Mouse (Mus musculus): Measurements from ENCODE around the gene Krtap15. TPM values are rescaled to one million over a fixed set of nuclear protein-coding genes. Genes with fewer than 3 reads are reported as not detected.

Gene Krtap15
- polyA plus RNA-seq, 1 experiment, result not detected

- WGBS, result 94% methylated on average over 2 of the region's 2 CpGs
- Histone ChIP-seq H3K4me1 (replicated peaks; ENCODE audit: control insufficient read depth, insufficient read depth, low read length) (no peaks in the 10 kb centered on the region), H3K4me3 (ENCODE audit: control insufficient read depth, insufficient read depth, low read length) (no peak within 1 kb of the TSS), H3K27ac (ENCODE audit: control insufficient read depth, insufficient read depth, low read length) (no peak within 1 kb of the TSS), H3K36me3 (ENCODE audit: control insufficient read depth, insufficient read depth, low read length) (no peaks in the 10 kb centered on the region), H3K27me3 (ENCODE audit: control insufficient read depth, insufficient read depth, low read length) (no peaks in the 10 kb centered on the region)
- TF ChIP-seq CTCF (IDR thresholded peaks at IDR 0.05; ENCODE audit: borderline replicate concordance, control insufficient read depth, extremely low read depth, insufficient read depth, low read length, poor library complexity), result no peak
- TF ChIP-seq POLR2A (IDR thresholded peaks at IDR 0.05; ENCODE audit: control insufficient read depth, extremely low read depth, insufficient read depth, low read length, poor library complexity), result no peak
- no peak for DNase-seq
These were observed 57.9 kb downstream of the Krtap15 start, which contains the start of gene Krtap19-3 for GRCm38 (mm10) chr16:88877938-88878337. Gene Krtap19-3 (minus strand): TSS chr16:88878038.

Other genes with a start within 250 kb of the Krtap15 start
- not detected in 2 replicates for gene Krtap24-1, start 207.9 kb upstream of the Krtap15 start, polyA plus RNA-seq (2012; rRNA removed)
- gene 2310079G19Rik, start 192.5 kb upstream of the Krtap15 start, polyA plus RNA-seq (2012; rRNA removed), result 0.31 TPM in 1 of 2 replicates, not detected in the other
- not detected in 2 replicates for gene Krtap26-1, start 172.4 kb upstream of the Krtap15 start, polyA plus RNA-seq (2012; rRNA removed)
- not detected in 2 replicates for gene Krtap27-1, start 148.5 kb upstream of the Krtap15 start, polyA plus RNA-seq (2012; rRNA removed)
- gene 2310061N02Rik, start 112.3 kb upstream of the Krtap15 start, polyA plus RNA-seq (2012; rRNA removed), result not detected in 2 replicates
- gene Krtap13-1, start 91.4 kb upstream of the Krtap15 start, polyA plus RNA-seq (2012; rRNA removed), result not detected in 2 replicates
- gene Krtap13, start 68.6 kb upstream of the Krtap15 start, polyA plus RNA-seq (2012; rRNA removed), result not detected in 2 replicates
- not detected in 2 replicates for gene 2310034C09Rik, start 61.4 kb upstream of the Krtap15 start, polyA plus RNA-seq (2012; rRNA removed)
- not detected in 2 replicates for gene 2310057N15Rik, start 46.0 kb upstream of the Krtap15 start, polyA plus RNA-seq (2012; rRNA removed)
- not detected in 2 replicates for gene Gm5965, start 42.3 kb upstream of the Krtap15 start, polyA plus RNA-seq (2012; rRNA removed)
- not detected in 2 replicates for gene Gm20741, start 8.0 kb upstream of the Krtap15 start, polyA plus RNA-seq (2012; rRNA removed)
- gene Krtap14, start 5.9 kb downstream of the Krtap15 start, polyA plus RNA-seq (2012; rRNA removed), result not detected in 2 replicates
- gene Krtap19-1, start 49.2 kb downstream of the Krtap15 start, polyA plus RNA-seq (2012; rRNA removed), result not detected in 2 replicates
- gene Krtap19-2, start 54.1 kb downstream of the Krtap15 start, polyA plus RNA-seq (2012; rRNA removed), result not detected in 2 replicates
- not detected in 2 replicates for gene Krtap19-3, start 57.8 kb downstream of the Krtap15 start, polyA plus RNA-seq (2012; rRNA removed)
- not detected in 2 replicates for gene Krtap19-4, start 64.9 kb downstream of the Krtap15 start, polyA plus RNA-seq (2012; rRNA removed)
- not detected in 2 replicates for gene Krtap19-5, start 76.2 kb downstream of the Krtap15 start, polyA plus RNA-seq (2012; rRNA removed)
- not detected in 2 replicates for gene Krtap19-9b, start 112.0 kb downstream of the Krtap15 start, polyA plus RNA-seq (2012; rRNA removed)
- not detected in 2 replicates for gene Krtap16-3, start 142.7 kb downstream of the Krtap15 start, polyA plus RNA-seq (2012; rRNA removed)
- gene Krtap22-2, start 190.5 kb downstream of the Krtap15 start, polyA plus RNA-seq (2012; rRNA removed), result not detected in 2 replicates
- gene Gm10229, start 195.1 kb downstream of the Krtap15 start, polyA plus RNA-seq (2012; rRNA removed), result not detected in 2 replicates
- not detected in 2 replicates for gene Krtap6-1, start 211.5 kb downstream of the Krtap15 start, polyA plus RNA-seq (2012; rRNA removed)
- gene Gm10228, start 221.3 kb downstream of the Krtap15 start, polyA plus RNA-seq (2012; rRNA removed), result not detected in 2 replicates
- not detected in 2 replicates for gene Krtap6-5, start 227.7 kb downstream of the Krtap15 start, polyA plus RNA-seq (2012; rRNA removed)
- not detected in 2 replicates for gene 1110025L11Rik, start 243.8 kb downstream of the Krtap15 start, polyA plus RNA-seq (2012; rRNA removed)